Mouse (Mus musculus) kidney, postnatal 10 days (tissue): ENCODE results near the gene Hjurp.

Experiments
- DNase-seq: peaks from one replicate; pipeline ENCODE4 v3.0.0; 2021; ENCODE audit warnings: mixed read lengths

Hjurp gene

DNA sequence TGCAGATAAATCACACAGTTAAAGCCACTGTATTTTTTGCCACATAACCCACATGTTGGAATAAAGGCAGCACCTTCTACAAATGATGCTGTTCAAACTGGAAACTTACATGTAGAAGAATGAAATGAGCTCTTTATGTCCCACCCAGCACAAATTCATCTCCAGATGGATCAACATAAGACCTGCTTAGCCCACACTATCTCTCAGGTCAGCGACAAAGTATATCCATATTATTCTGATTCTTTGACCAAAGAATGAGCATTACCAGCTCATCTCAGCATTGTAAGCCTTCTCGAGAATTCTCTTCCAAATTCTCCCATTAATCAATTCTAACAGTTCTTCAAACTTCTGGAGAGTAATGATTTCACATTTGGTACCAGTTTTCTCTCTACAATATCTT, 55.2 kb downstream of the Hjurp start:
- DNase-seq: no peak

DNA sequence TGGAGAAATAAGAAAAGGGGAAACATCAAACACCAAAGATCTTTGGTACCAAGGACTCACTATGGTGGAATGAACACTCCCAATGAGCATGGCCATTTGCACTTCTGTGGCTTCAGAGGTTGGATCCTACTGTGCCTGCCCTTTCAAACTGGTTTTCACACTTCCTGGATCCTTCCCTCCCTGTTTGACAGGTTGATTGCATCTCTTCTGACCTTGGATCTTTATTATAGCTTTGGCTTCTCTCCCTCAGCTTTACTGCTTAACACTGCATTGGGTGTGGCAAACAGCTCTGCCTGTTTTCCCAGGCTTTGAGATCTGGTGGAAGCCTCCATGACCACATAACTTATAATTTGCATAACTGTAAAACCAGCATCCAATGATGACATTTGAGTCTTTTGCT, 57.1 kb downstream of the Hjurp start:
- no peak for DNase-seq

DNA sequence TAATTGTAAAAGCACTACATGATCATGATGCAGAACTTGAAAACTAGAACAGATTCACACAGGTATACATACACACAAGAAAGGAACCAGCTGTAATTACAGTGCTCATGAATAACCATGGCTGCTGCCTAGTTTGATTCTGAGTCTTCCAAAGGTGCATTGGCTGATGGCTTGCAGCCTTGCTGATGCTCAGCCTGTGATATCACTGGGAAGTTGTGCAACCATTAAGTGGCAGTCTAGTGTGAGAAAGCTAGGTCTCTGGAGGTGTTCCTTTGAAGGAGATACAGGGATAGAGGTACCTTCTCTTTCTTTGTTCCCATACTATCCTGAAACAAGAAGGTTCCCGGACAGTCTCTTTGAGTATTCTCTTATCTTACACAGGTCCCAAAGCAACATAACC, 58.4 kb downstream of the Hjurp start:
- DNase-seq: no peak

DNA sequence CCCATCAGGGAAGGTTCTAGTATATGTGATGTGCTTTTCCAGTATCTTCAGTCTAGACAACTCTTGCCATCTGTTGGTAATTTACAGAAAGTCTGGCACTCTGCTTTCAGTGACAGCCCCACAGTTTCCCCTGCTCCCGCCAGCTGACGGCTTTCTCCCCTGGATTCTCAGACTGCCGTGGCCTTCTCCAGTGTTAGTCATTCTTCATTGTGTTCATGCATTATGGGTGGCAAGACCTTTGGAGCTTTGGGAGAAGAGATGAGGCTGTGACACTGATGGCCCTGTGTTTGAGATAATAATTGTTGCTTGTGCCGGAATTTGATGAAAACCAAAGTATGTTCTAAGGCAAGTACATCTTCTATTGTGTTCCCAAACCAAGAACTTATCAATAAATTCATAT, 58.8 kb downstream of the Hjurp start:
- no peak for DNase-seq

DNA sequence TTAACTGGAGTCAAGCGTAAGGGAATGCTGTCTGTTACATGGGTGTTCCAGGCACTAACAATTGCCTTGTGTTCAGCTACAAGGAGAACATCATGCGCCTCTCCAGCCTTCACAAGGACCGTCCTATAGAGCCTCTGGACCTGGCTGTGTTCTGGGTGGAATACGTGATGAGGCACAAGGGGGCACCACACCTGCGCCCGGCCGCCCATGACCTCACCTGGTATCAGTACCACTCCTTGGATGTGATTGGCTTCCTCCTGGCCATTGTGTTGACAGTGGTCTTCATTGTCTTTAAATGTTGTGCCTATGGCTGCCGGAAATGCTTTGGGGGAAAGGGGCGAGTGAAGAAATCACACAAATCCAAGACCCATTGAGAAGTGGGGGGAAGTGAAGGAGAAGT, 59.4 kb downstream of the Hjurp start:
- peak; percentile 19 for DNase-seq

DNA sequence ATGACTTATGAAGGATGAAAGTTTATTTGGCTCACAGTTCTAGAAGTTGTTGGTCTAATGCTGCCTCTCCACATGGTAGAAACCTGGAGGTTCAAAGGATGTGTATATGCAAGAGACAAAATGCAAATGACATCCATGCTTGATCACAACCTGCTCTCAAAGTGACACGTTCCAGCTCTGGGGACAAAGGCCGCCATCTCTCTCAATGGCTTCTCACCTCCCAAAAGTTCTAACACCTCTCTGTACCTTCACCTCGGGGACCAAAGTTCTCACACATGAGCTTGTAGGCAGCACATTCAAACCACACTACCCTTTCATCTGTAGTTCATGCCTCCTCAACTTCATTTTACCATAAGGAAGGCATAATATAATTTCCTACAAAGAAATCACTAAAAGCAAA, 59.9 kb downstream of the Hjurp start:
- no peak for DNase-seq

DNA sequence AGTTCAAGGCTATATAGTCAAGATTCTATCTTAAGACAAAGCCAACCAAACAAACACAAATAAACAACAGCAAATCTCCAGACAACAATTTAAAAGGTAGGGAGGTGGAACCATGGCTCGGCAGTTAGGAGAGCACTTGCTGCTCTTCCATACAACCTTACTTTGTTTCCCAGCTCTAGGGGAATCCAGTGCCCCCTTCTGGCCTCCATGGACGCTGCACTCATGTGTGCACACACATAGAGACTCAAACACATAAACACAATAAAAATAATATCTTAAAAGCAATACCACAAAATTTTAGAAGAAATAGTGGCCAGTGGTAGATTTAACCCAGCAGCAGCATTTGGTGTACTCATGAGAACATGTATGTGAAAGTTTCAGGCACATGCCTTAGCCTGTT, 60.3 kb downstream of the Hjurp start:
- peak; percentile 32 for DNase-seq

DNA sequence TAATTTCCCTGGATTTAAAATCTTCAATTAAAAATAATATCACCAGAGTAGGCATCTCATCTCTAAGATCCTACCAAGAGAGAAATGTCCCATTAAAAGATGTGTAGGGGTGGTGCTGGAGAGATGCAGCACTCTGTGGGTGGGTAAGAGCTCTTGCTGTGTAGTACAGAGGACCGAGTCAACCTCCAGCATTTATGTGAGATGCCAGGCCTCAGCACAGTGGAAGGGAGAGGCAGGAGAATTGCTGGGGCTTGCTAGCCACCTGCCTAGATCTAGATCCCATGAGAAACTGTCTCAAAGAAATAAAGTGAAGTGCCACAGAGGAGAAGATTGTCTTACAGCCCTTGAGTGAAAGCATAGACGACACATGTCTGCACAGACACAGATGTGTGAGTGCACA, 60.9 kb downstream of the Hjurp start:
- no peak for DNase-seq

DNA sequence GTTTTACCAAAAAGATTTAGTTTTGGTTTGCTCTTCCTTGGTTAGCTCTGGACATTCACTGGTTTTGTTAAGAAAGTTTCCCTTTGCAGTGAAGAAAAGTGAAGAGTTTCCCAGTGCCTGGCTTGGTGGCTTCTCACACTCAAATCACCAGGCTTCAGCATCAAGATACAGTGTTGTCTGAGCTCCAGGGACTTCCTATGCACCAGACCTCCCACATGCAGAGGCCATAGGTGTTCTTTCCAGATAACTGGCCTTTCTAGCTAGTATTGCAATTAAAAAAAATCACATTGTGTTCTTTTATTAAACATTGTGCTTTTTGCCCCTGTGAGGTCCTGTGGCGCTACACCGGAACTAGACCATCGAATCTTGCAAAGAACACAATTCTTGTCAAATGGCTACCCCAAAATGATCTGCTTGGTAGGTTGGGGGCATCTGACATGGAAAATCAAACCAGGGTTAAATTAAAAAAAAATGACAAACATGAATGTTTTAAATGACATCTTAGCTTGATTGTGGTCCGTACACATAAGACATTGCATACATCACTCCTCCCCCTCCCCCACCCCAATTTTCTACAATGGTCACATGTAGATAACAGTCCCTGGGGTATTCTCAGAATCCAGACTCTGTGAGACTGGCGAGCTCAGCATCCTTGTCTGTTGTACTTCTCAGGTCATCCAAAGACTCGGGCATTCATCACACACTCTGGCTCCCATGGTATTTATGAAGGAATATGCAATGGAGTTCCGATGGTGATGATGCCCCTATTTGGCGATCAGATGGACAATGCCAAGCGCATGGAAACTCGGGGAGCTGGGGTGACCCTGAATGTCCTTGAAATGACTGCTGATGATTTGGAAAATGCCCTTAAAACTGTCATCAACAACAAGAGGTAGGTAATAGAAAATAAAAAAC, 61.7 kb downstream of the Hjurp start:
- no peak for DNase-seq

DNA sequence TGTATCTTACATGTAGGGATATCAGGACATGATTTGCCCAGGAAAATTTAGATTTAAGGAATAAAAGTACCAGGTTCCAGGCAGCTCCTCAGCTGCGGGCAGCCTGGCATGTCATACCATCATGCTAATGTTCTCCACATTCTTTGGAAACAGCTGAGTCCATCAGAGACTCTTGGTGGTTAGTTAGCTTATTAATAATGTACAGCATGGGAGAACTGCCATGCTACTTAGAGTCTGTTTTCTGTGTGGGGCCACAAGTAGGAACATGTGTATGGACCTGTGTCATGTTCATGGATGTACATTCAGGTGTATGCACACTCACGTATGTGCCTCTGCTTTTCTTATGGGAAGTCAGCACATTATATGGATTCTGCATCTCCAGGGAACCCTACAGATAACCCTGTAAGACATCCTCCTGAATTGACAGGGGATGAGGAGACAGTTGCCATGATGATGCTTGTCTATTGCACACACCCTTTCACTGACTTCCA, 62.9 kb downstream of the Hjurp start:
- DNase-seq: no peak

DNA sequence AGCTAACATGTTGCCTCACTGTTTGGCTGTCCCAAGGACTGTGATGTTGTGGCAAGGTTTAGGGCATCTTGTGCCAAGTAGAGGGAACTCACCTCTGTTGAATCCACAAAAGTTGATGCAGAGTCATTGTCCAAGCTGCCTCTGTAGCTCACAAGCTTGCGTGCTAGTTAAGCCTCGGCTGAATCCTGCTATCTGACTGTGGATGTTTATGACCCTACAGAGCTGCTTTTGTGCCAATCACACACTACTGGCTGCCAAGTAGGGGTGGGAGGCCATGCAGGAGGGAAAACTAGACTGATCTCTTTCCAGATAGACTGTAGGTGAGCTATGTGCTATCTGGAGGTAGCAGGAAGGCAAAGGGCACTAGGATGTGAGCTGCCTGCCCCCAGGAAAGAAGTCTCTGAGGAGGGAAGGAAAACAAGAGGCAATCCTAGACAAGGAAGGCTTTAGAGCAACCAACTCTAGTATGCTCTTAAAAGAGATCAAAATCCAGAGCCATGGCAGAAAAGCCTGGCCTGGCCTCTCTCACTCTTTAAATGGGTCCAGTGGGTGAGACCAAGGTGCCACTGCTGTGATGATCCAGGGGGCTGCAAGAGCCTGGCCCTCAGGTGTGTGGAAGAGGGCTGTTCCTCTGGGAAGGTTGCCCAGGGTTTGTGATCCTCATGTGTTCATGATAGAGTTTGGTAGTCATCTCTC, 63.5 kb downstream of the Hjurp start:
- DNase-seq: peak; percentile 15

DNA sequence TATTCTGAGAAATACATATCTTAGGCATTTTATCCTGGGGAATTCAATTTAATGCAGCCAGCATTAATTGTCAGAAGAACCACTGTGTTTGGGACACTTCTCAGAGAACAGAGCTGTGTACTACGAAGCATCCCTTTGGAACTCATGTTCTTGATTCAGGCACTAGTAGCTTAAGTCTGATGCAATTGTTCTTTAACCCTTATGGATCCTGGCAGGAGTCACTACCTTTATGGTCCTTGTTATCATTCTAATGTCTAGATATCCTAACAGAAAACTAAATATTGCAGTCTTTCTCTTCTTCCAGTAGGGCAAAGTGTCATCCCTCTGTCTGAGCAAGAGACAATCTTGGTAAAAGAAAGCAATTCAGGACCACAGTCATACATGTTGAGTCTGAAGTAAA, 64.4 kb downstream of the Hjurp start:
- no peak for DNase-seq
